Mouse (Mus musculus): ENCODE measurements around the gene Olfr1206.

The Olfr1206 gene

GRCm38 (mm10) chr2:88862931-88863330 is at the start of gene Olfr1206:
Olfr1206 (plus strand) TSS chr2:88863231.
- no peak for DNase-seq (ENCODE audit: low read depth)

GRCm38 (mm10) chr2:88814196-88814595 is 48.8 kb upstream of the Olfr1206 start, which contains the start of gene Olfr1202:
Olfr1202 (plus strand) TSS chr2:88814496.
- no peak for DNase-seq (ENCODE audit: low read depth)

GRCm38 (mm10) chr2:88829437-88829836 is 33.6 kb upstream of the Olfr1206 start, which contains the start of gene Olfr1205:
Olfr1205 (plus strand) TSS chr2:88829737.
- DNase-seq (ENCODE audit: low read depth), result no peak

DNA sequence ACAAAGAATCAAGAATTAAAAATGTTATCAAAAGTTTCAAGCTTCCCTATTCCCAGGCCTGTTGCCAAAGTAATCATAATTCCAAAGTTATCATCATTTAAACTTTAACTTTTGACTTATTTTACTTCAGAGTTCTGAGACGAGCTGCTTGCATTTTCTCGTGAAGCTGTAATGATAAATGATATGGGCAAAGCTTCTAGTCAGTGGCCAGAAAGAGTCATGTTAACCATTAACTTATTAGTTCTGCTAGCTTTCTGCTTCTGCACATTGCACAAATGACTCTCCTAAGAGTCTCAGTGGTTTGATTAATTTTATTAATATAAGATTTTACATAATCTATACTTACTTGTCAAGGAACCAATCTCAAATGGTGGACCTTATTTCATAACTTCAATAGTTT is 24.6 kb upstream of the Olfr1206 start:
- no peak for DNase-seq (ENCODE audit: low read depth)

GRCm38 (mm10) chr2:88848992-88849391 is 14.0 kb upstream of the Olfr1206 start, which contains the start of gene Olfr1204:
Olfr1204 (plus strand) TSS chr2:88849292.
- DNase-seq (ENCODE audit: low read depth), result no peak

DNA sequence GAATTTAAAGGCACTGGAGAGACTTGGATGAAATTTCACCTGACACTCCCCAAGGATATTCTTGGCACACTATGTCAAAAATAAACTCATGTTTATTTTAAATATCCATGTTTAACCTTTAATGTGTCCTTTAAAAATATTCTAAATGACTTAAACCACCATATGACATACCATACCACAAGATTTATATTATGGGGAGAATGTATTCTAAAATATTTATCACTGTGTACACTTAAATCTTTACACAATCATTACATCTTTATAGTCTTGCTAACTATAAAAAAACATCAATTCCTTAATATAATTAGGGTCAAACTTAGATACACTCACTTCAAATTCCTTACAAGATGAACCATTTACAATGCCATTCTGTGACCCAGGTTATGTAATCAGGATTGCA is 39.2 kb downstream of the Olfr1206 start, which contains the start of gene Olfr1208:
Gene Olfr1208 (minus strand): TSS at position 101 of the 400 bp plus-strand sequence.
- no peak for DNase-seq (ENCODE audit: low read depth)

GRCm38 (mm10) chr2:88915057-88915456 is 52.0 kb downstream of the Olfr1206 start, which contains the start of gene Olfr1209:
Olfr1209 (minus strand) TSS chr2:88915157.
- DNase-seq (ENCODE audit: low read depth), result no peak

All from NIH3T3 (cell line).